Mouse (Mus musculus) B cell, adult 2 months (primary cell): ENCODE measurements around the gene Mgat5.

Source experiments
- DNase-seq, 2 experiments: peaks; one replicate each; pipeline ENCODE4 v3.0.0; 2022

Gene Mgat5

DNA sequence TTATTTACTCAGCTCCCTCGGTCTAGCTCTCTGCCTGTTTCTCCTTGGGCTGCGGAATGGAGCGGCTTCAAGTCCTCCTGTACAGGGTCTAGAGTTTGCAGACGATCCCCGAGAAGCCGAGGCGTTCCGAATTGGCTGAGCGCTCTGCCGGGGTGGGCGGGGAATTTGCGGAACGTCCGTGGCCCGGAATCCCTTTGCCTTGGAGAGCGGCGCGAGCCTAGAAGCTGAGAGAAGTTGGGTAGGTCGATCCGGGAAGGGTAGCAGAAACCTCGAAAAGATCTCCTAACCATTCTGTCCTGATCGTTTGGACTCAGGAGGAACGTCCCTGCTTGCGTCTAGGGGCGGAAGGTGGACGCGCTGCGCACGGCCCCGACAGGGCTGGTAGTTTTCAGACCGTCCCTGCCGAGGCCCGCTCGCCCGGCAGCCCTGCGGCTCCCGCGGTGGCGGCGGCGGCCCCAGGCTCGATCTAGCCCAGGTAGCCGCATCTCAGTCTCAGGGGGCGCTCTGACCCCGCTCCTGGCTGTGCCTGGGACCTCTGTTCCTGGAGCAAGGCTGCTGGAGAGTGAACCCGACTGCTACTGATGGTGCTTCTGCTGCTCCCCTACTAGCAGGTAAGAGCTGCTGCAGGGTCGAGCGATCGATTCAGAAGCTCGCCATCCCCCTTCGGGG lies at the start of gene Mgat5:
Gene Mgat5 (plus strand): TSS at position 199 of the 669 bp plus-strand sequence.
- peak; percentile 90 for DNase-seq

DNA sequence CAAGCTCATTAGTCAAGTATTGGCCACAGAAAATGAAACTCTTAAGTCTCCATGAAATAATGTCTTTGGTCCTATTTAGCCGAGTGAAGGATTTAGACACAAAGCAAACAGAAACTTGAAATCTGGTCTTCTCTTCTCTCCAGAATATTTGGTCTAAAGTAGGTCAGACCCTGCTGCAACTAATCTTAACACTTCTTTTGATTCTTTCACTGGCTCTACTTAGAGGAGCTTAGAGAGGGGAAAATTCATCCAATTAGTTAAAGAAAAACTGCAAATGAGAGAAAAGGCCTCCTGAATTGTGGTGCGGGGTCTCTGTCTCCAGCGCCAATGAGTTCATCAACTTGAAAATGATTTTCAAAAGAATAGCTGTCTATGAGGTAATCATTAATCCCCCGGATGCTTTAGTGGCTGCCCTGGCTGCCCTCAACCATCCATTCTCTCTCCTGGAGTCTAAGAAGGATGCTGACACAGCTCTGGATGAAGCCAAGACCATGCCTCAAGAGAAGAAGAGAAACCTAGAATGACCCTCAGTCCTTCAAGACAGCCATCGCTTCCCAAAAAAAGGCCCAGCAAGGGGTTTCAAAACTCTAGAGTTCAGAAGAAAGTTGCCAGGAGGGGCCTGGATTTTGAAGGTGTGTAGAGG lies 44.6 kb upstream of the Mgat5 start:
- DNase-seq, result no peak

DNA sequence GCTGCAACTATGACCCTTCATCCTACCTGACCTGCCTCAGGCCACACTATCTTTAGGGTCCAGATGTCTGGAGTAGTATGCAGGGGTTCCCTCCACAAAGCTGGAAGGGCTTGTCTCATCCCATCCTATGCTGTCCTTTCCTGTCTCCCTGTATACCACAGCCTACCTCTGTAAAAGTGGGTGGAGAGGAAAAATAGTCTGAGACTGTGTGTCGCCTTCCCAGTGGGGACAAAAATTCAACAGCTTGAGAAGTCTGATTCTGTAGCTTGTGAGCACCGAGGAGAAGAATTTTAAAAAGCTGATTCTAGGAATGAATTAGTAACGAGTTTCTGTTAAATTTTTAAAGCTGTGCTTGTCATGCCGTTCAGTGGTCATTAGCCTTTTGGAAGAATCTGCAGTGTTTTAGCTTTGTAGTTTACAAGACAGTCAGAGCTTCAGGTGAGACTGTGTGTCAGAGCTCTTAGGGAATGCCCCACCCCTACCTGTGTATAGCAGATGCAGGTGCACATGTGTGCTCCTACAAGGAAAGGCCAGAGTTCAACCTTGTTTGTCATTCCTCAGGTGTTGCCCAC lies 40.1 kb upstream of the Mgat5 start:
- no peak for DNase-seq

DNA sequence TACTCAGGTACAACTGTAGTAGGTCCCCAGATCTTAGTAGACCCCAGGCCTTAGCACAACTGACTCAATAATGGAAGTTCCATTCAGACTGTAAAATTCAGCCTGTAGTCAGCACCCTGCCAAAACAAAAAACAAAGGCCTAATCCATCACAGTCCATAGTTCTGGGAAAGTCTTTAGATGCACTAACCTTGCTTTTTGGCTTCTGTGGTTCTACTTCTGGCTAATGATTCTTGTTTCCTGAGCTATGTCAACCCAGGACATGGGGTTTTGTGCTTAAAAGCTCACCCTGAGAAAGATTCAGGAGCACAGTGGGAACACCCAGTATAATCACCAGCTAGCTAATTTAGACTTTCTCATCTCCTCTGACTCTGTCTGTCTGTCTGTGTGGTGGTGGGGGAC lies 38.3 kb upstream of the Mgat5 start:
- no peak for DNase-seq

DNA sequence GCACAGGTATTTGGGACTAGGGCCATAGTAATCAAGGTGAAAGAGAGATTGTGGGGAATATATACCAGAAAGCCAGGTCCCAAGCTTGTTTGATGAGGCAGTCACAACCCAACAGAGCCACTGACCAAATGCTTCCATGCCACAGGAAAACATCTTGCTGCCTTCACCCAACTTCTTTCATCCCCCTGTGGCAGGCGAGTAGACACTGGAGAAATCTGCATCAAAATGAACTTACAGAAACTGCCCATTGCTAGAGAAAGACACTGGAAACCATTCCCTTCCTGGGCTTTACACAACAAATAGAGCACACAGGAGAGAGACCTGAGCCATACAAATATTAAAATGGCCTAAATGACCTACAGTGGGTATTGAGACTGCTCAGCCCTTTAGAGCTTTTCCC lies 37.2 kb upstream of the Mgat5 start:
- no peak for DNase-seq

DNA sequence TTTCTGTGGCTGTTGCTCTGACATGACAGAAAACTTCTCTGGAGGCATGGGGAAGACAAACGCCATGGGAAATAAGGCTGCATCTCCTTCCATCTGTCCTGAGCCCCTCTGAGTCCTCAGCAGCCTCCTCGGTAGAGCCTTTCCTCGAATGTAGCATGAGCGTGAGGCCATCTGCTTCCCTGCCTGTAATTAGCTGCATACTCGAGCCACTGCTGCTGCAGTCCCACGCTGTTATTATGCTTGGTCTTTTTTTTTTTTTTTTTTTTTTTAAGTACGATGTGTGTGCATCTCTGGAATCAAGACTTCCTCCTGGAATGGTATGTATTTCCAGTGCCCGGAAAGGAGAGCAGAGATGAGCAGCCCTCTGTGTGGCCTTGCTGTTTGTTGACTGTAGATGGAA lies 36.6 kb upstream of the Mgat5 start:
- DNase-seq, result no peak

DNA sequence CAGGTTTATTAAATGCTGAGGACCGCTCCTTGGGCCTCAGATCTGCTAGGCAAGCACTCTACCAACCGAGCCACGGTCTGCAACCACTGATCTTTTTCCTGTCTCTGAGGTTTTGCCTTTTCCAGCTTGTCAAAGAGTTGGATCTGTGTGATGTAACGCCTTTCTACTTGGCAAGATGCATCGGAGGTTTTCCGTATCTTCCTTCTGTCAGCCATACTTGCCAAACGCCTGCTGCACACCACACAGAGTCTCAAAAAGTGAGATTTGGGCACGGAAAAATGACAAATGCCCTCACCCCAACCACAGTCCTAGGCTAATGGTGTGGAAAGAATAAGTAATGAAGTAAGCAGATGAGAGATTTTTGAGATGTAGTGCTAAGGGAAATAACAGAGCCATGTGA lies 35.3 kb upstream of the Mgat5 start:
- no peak for DNase-seq

DNA sequence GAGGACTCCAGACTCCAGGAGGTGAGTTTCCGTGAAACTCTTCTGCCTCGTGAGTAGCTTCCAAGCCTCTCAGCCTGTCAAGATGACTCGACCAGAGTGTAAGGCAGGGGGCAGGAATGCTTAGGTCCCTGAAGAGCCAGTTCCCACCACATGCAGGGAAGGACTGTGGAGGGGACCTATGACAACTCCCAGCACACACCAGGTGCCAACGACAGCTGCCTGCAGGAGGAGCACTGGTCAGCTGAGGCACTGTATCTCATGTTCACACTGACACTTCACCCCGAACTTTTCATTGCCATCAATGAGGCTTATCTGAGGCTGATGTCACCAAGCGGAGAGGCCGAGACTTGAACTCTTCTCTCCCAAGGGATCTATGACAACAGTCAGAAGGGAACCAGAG lies 33.5 kb upstream of the Mgat5 start:
- DNase-seq, result no peak

DNA sequence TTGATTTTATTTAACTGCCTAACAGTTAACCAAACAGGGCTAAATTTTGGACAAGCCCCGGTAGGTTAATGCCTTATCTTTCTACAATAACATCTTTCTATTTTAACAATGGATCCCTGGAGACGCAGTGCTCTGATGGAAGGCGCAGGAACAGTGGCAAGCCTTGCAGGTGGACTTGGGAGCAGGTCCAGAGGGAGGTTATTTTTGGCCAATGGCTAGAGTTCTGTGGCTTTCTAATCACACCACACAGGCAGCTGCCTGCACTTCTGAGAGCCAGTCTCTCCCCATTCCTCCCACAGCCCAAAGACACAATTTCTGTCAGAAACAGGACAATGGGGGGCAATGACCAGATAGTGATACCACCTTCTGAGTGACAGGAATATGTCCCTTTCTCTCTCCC lies 31.4 kb upstream of the Mgat5 start:
- no peak for DNase-seq

DNA sequence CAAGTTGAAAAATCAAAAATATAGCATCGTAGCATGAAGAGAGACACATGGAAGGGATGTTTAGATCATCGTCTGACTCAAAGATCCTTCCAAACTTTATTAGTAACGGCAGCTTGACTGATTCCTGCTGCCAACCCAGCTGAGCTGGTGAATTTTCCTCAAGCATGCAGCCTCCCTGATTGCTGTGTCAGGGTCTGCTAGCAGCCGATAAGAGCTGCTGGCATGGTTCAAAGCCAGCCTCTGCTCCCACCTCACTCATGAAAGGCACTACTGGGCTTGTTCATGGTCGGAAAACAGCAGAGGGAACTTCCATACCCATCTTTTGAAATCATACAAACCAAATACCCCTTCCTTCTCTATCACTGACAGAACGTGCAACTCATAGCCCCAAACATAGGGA lies 12.4 kb upstream of the Mgat5 start:
- no peak for DNase-seq

DNA sequence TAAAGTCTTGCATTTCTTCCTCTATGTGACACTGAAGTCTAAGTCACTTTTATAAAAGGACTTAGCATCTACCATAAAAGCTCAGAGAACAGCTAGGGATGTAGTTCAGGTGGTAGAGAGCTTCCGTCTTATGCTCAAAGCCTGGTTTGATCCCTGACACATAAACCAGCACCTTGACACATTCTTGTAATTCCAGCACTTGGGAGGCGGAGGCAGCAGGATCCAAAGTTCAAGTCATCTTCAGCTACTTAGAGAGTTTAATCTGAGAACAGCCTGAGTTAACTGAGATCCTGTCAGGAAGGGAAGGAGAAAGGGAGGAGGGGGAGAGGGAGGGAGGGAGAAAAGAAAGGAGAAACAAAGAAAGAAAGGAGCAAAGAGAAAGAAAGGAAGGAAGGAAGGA lies 5.6 kb upstream of the Mgat5 start:
- no peak for DNase-seq

DNA sequence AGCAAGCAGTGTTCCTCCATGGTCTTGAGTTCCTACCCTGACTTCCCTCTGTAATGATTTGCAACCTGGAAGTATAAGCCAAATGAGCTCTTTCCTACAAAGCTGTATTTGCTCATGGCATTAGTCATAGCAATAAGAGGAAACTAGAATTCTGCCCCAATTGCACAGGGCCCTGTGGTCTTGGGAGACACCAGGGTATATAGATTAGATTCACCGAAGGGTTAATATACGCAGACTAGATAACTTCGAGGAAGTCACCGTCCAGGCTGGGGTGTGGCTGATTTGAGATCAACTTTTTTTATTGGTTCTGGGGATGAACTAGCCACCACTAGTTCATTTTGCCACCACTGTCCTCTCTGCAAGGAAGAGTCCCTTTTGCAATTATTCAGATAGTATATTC lies 2.5 kb upstream of the Mgat5 start:
- no peak for DNase-seq

DNA sequence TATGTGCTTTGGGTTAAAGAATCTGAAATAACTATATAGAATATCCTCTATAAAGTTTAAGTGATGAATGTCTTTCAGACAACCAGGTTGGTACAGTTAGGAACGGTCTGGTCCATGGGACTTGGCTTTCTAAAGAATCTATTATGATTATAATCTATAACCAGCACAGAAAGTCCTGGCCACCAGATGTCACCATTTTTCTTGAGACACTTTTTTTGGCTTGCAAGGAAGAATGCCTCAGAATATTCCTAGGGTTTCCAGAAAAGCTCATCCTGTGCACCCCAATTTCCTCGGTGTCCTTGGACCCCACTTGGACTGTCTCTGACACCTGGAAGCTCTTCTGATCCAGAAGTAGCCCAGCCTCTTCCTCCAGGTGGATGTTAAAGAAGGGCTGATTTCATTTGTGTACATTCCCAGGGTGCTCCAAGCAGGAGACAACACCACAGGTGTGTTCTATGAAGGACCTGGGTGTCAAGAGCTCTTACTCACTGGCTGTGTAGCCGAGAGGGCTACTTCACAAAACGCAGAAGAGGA lies 1.5 kb upstream of the Mgat5 start:
- DNase-seq, result peak; percentile 33

DNA sequence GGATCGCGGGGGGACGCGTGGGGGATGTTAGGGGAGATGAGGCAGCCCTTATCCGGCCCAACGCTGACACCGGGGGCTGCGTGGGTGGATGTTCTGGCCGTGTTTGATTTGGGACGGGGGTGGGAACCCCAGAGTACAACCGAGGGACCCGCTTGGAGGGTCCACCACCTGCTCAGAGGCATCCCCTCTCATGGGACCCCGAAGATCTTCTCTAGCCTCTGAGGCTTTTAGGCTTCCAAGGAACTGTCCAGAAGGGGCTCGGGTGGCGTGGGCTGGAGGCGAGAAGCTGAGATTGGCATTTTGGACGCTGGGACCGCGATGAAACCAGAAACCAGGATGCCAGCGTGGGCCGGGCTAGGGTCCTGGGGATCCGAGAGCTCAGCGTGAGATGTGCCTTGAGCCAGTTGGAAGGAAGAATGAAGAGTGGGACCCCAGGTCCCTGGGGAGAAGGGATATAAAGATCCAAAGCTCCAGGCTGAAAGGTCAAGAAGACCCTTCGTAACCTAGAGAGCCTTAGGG lies 745 bp downstream of the Mgat5 start:
- peak in 1 of 2 experiments; percentile 17 for DNase-seq

DNA sequence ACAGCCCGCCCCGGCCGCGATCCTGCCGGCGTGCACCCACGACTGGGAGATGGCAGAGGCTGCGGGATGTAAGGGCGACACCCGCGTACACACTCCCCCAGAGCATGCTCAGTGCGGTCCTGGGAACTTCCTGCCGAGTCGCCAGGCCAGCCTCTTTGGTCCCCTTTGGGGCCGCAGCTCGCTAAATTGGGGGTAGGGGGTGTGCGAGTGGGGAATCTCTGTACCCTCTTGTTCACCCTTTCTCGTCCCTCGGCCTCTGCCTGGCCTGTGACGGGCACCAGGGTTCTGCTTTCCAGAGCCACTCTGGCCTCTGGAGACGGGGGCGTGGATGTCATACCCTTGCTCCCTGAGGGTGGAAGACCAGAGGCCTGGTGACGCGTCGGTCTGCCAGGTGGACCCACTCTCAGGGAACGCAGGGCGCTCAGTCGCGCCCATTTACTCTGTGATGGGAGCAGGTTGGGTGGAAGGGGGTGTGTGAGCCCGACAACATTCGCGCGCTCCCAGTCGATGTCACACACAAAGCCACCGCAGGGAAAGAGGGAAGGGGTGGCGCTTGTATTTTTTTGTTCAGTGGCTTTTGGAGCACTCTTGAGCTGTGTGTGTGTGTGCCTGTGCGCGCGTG lies 1.3 kb downstream of the Mgat5 start:
- DNase-seq, result peak; percentile 43 to 51

DNA sequence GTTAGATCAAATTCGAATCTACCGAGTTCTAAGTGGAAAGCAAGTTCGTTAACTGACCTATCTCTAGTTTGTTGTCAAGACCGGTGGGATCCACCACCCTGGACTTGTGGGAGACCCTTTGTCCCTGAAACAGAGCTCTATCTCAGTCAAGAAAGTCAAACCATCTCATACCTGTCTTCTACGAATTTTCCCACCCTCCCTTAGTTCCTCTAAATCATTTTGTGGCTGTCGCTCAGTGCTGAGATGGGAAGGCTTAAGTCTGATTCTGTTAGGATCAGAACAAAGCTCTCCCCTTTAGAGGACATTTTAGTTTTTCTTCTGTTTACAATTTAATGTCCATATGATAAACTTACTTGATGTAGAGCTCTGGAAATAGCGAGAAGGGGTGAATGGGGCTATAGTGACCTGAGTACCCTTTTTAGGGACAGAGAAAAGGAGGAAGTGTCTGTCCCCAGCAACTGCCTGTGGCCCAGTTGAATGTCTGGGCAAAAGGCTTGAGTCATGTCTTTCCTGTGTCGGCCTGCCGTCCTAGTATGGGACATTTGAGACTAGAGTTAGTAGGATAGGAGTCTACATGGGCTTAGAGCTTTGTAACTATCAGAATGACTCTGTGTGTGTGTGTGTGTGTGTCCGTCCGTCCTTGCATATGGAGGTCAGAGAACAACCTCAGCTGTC lies 2.2 kb downstream of the Mgat5 start:
- DNase-seq, result peak; percentile 16 to 19

DNA sequence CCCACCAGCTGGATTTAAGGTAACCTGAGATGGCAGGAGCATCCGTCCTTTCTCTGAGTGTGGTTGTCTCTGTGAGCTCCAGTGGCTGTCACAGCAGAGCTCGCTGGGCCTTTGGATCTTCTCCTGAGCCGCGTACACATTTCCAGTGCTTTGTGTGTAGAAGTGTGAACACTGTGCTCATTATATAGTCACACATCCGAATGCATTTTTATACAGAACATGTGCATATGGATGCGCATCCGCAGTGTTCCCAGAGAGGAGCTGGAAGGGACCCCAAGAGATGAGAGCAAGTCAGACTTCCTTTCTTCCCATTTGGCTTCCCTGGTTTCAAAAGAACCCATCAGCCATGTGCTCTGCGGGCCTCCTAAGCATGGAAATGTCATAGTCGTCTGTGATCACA lies 3.4 kb downstream of the Mgat5 start:
- no peak for DNase-seq

DNA sequence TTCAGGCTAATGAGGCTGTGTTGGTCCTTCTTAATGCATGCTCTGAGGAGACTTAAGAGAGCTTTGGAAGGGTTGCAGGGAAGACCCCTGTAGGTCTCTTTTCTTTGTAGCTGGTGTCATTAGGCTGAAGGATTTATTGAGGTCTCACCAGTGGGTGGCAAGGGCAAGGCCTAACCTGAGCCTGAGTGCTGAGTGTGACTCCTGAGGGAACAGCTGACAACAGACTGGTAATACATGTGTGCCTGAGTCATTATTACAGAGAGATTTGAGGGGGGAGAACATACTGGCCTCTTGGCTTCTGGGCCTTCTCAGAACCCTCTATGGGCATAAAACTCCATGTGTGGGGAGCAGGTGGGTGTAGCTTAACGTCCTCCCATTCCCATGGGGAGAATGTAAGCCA lies 8.0 kb downstream of the Mgat5 start:
- no peak for DNase-seq

DNA sequence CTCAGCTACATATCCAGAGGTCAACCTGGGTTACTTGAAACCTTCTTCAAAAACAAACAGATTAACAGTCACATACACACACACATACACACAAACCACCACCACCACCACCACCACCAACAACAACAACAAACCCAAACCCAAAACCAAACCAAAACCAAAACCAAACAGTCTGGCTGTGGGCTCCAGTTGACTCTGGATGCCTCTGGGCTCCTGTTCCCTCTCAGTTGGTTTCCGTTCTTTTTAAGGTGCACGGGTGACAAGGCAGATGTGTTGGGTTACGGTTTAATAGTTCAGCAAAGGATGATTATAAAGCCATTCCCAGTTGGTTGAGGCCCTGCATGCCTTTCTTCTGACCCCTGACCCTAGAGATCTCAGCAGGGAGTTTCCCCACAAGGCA lies 8.6 kb downstream of the Mgat5 start:
- DNase-seq, result no peak

DNA sequence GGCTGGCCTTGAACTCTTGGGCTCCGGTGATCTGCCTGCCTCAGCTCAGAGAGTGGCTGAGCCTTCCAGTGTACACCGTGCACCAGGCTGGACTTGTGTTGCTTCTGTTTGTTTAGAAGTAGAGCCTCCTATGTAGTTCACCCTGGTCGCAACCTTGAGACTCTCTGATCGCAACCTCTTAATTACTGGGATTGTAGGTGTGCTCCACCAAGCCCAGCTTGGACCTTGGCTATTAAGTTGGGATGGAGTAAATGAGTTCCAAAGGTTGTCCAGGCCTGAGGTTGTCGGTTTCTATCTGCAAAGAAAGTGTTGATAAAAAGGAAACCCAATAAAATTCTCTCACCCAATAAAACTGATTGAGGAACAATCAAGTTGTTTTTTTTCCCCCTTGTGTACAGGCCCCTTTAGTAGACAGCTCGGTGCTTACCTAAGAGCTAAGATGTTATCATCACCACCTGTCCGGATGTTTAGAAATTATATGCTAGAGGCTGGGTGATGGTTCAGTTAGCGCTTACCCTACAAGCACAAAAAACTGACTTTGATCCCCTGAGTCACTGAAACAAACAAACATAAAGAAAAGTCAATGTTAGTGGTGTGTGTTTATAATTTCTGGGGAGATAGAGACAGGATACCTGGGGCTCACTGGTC lies 9.9 kb downstream of the Mgat5 start:
- DNase-seq, result no peak

DNA sequence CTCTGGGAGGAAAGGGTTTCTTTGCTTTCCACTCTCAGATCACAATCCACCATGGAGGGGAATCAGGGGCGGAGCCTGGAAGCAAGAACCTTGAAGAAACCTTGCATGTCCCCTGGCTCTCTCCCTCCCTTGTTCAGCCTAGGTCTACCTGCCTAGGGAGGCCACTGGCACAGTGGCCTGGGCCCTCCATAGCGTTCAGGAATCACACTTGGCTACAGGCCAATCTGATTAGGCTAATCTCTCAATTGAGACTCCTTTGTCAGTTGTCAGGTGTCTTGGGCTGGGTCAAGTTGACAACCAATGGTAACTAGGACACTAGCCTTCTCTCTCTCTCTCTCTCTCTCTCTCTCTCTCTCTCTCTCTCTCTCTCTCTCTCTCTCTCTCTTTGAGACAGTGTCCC lies 12.2 kb downstream of the Mgat5 start:
- no peak for DNase-seq

DNA sequence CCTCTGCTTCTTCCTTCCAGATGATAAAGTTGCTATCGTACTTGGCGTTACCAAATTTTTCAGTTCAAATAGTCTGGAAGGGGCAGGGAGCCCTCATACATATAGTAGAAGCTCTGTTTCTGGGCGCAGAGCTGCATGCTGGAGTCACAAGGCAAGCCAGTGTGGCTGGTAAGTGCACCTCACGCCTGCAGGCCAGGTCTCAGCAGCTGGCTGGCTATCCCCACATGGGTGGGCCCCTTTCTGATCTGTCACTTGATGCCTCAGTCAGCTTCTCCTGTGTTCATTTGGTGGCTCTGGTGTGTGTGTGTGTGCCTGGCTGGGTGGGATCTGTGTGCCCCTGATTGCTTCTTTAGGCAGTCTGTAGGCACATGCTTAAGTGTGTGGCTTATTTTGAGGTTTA lies 12.8 kb downstream of the Mgat5 start:
- DNase-seq, result no peak

DNA sequence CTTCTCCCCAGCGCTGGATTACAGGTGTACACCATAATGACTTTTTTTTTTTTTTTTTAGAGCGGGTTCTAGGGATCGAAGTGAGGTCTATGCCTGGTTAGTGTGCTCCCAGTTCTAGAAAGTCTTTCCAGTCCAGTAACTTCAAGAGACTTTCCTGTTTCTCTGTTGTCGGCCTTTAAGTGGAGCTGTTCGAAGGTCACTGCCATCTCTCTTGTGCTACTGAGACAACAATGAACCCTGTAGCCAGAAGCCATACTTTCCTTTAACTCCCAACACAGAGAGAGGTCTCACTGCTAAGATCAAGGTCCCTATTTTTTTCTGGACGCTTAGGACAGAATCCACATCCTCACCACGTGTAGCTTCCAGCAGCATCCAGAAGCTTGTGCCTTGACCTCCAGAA lies 13.4 kb downstream of the Mgat5 start:
- no peak for DNase-seq
